Mouse (Mus musculus) large intestine, adult 2 months (tissue): ENCODE data around the gene Gbe1. TPM values are rescaled to one million over a fixed set of nuclear protein-coding genes. Genes with fewer than 3 reads are reported as not detected.

Experiments
- DNase-seq: peaks from one replicate; pipeline ENCODE4 v3.0.0-alpha.2; 2012; ENCODE audit warnings: low read depth, low spot score
- WGBS: fragments of 180-500 bp; shearing (Covaris S2); methylation state at CpG from one replicate; pipeline ENCODE4 v1.1.7; 2018; 5-methylcytosine and 5-hydroxymethylcytosine counted together
- polyA plus RNA-seq: library from polyadenylated mRNA; depleted of rRNA; stranded (reverse); fragments of >200 nt; gene quantifications from 2 replicates; pipeline ENCODE4 v1.2.3, GENCODE M21; 2012; rRNA removed

The Gbe1 gene
- polyA plus RNA-seq = 6.7 and 7.1 TPM in 2 replicates

DNA sequence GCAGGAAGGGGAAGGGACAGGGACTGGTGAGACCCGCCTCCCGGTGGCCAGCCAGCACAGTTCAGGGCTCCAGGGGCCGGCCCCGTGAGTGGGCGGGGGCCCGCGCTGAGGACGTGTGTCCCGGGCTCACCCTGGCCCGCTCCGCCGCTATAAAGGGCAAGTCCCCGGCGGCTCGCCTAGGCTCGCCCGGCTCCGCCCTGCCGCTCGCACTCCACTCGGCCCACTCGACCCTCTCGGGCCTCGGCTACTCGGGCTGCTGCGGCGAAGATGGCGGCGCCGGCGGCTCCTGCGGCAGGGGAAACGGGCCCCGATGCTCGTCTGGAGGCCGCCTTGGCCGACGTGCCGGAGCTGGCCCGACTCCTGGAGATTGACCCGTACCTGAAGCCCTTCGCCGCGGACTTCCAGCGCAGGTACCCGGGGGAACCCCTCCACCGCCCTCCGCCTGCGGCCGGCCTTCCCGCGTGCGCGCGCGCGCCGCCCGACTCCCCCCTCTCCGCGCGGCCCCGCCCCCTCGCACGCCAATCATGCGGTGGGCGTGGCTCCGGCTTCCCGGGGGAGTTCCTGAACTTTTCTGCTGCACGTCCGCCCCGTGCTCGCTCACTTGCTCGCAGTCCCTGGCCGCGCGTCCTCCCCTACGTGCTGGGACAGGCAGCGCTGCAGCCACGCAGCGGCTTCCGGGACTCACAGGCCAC is at the start of gene Gbe1:
TSS of gene Gbe1 (plus strand) at position 64 of the 692 bp plus-strand sequence.
- WGBS = under 1% methylated on average over 81 of the region's 82 CpGs
- DNase-seq = peak; percentile 68

DNA sequence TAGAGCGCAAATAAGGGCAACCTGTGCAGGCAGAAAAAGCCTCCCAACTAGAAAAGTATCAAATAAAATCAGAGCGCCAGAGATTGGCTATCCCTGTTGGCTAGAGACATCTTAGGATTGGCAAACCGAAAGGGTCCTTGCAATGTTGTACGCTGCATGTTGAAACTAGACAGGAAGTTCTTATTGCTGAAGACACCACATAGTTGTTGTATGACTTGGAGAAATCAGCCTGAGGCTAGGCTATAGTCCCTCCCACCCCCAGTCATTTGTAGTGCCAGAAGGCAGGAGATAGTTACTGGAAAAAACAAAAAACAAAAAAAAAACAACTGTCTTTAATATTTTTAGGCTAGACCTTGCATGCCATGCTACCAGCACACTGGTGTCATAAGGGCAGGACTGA is 3.1 kb upstream of the Gbe1 start:
- 95% methylated on average over 4 of the region's 4 CpGs for WGBS
- DNase-seq = no peak

DNA sequence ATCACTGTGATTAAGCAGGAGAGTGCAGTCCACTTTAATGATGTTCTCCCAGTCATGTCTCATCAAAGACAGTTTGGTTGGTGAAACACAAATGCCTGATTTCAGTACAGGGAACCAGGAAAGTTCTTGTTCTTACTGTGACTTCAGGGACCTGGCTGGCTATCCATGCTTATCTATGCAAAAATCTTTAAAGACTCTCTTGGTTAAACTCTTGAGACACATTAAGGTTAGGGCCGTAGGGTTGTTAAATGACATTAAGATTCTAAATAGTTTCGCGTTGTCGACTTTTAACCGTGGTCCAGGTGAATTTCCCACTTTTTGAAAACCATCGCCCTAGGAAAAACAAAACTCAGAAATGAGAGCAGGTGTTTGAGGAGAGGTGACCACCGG is 258 bp upstream of the Gbe1 start:
- no peak for DNase-seq
- WGBS = 3% methylated on average over 7 of the region's 7 CpGs

DNA sequence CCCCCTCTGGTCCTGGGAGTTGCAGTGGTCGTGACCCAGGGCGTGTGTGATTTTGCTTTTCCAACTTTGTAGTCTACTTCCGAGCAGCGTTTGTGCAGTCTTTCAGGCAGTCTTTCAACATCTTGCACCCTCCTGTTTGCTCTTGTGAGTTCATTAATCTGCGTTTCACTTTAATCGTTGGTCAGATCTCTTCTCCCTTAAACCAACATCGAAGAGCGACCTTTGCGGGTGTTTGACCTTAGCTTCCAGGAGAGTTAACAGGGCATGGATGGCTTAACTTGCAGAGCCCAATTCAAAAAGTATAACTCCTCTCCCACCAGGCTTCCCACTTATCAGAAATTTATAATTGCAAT is 805 bp downstream of the Gbe1 start:
- no peak for DNase-seq
- WGBS = under 1% methylated on average over 9 of the region's 9 CpGs

DNA sequence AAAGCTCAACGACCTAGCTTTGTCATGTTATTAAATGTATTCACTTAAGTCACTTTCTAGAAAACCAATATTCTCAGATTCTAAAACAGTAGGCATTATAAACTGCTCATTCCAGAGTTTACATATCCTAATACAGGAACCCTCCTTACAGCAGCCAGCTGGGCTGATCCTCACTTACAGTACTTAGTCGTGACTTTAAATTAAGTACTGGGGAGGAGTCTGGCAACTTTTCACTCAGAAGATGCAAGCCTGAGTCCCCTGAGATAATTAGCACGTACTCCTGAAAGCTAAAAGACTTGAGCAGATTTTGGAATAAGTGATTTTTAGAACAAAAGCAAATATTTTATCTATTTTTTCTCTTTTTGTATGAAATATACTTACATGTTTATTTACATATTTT is 1.5 kb downstream of the Gbe1 start:
- DNase-seq = no peak
- 45% methylated on average over 3 of the region's 3 CpGs for WGBS

DNA sequence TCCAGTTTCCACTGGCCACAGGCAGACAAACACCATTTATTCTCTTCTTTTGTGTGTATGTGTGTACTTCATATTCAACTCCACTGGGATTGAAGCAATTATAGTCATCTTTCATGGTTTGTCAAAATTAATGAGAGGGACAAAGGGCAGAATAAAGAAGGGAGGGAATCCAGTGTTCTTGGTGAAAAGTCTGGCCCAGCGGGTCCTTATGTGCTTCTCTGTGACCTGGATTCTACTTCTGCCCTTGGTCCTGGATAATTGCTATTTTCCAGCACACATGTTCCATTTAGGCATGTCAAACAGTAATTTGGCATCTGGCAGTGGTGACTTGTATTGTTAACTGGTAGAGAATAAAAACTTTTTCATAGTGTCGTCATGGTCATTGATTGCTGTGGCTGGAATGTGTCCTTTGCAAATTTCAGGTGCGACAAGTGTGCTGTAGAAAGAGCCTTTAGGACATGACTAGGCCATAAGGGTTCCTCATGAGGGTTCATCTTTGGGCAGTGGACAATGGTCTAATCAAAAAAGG is 2.2 kb downstream of the Gbe1 start:
- no peak for DNase-seq
- 94% methylated on average over 3 of the region's 3 CpGs for WGBS

DNA sequence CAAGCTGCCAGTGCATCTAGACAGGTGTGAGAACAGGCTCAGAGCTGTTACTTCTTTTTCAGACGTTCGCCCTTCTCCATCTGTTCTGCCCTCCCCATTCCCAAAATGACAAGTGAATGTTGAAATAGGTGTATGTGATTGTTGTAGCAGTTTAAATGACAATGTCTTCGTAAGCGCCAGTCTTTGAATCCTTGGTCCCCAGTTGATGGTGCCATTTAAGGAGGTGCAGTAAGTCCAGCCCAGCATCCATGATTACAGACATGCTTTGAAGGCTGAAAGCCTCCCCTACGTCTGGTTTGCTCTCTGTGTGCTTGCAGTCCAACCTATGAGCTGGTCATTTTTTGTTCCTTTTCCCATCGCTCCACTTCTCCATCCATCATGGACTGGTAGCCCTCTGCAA is 5.6 kb downstream of the Gbe1 start:
- DNase-seq = no peak
- 93% methylated on average over 6 of the region's 6 CpGs for WGBS

DNA sequence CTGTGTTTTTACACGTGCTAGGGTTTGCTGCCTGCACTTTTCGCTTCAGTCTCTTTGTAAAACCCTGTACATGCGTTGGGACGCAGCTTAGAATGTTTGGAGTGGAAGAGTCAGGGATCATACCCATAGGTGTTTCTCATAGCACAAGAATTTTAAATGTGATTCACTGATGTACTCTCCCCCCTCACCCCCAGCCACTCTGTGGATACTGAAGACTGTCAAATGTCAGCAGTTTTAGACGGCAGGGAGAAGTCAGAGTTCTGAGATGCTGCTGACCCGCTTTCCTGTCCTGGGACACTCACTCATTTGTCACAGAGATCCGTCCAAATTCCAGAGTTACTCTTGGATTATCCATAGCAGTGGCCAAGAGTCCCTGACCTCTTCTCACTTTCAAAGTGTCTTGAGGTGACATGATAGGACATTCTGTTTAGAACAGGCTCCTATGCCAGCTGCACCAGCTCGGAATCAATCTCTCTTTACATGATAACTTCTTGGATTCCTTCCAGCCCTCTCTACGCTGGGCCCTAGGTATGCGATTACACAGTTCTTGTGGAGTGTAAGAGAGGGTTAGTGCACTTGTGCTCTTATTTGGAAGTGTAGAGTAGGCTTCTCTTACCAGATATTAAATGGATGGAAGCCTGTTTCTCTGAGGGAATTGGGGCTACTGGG is 7.0 kb downstream of the Gbe1 start:
- no peak for DNase-seq
- WGBS = 67% methylated on average over 10 of the region's 10 CpGs

DNA sequence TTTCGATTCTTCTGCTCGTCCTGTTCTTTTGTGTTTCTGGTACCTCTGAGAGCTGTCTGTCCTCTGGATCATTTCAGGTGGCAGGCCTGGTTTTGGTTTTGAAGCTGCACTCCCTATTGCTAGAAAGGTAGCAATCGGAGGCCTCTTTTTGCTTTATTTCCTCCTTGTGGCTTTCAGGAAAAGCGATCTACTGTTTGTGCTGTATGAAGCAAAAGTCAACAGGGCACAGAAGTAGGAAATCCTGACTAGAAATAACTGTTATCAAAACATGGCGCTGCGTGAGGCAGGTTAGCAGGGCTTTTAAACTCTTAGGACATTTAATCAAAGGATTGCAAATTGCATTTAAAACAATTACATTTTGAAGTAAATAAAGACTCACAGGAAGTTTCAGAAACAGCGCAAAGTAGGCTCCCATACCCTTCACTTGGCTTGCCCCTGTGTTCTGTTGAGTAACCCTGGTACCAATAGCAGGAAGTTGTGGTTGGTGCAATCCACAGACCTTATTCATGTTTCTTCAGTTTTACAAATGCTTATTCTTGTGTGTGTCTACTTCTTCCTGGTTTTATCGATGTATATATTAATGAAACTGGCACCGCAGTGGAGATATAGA is 12.7 kb downstream of the Gbe1 start:
- DNase-seq = no peak
- 78% methylated on average over 9 of the region's 9 CpGs for WGBS

DNA sequence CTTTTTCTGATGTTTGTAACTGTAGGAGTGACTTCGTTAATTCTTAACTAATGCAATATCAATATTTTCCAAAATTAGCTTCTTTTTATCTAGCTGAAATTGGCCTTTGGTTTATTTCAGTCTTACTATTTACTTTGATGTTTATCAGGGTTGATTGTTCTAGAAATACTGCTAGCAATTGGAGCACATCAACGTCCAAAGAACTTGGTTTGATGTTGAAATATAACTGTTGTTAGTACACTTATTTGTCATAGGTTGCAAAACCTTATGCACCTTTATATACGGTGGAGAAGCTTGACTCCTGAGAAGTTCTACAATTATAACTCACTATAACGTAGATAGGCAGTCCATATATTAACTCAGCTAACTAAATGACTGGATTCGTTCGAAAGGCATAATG is 14.8 kb downstream of the Gbe1 start:
- DNase-seq = no peak
- 71% methylated on average over 6 of the region's 6 CpGs for WGBS

DNA sequence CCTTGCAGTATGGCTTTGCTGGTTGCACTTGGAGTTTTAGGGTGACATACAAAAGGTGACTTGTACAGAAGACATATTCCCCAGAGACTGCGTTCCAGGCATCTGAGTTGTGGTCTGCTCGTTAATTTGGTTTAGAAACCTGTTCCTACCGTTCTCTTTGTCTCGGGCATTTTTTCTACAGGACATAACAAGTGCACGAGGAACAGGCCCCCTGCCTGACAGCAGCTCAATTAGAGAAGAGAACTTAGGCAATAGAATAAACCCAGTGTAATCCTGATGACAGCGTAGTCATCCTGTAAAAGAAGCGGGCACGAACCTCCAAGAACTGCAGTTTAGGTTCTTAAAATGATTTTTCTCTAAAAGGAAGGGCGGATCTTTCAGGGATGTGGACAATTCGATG is 15.3 kb downstream of the Gbe1 start:
- 39% methylated on average over 10 of the region's 10 CpGs for WGBS
- no peak for DNase-seq

DNA sequence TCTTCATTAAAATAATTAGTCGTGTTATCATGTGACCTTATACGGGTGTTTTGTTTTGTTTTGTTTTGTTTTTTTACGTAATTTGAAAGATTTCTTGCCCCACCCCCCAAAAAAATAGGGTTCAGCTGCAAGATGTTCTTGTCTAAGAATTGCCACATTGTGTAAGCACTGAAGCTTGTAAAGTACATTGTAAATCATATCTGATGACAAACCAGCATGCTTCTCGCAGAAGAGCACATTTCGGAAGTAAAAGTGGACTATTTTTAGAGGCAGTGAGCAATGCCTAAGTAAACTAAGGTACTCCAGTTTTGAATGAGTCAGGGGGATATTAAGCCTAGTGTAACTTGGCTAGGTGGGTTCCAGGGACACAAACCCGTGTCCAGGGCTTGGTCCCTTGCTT is 15.7 kb downstream of the Gbe1 start:
- DNase-seq = no peak
- 20% methylated on average over 6 of the region's 6 CpGs for WGBS

DNA sequence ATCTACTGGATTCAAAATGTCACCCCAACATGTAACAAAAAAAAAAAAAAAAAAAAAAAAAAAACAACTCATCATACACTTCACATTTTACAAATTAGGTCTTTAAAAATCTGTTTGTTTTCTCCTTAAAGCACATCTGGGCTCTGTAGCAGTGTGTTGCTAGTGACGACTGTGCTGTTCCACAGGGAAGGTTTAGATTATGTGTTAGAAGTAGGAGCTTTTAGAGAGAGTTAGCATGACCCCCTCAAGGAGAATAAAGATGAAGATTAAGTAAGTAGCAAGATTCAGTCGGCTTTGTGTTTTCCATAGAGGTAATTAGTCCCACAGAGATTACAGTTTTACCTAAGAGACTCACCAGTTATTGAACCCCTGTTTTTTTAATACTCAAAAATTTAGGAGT is 16.3 kb downstream of the Gbe1 start:
- DNase-seq = no peak
- 63% methylated on average over 2 of the region's 2 CpGs for WGBS

DNA sequence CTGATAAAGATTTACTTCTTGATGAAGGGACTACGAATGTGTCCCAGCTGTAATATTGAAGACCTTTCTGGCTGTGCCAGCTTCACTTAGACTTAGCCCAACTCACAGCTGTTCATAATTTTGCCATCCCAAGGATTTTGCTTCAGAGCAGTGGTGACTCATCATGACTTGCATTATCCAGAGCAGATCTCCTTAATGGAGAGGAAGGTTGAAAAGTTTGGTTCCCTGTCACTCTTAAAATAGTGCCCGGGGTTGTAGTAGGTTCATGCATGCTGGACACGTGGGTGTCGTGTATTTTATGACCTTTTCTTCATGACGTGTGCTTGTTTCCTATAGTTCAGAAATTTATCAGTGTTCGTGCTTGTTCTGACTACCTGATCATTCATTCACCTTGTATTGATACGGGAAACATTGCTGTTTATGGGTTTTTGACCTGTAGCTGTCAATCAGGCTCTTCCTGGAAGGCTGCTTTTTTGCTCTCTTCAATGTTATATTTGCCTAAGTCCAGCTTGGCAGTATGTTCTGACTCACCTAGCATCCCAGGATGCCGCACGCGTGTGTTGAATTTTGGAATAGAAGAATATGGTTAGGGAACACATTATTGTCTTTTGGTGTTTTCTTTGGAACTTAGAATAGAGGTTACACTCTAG is 17.0 kb downstream of the Gbe1 start:
- DNase-seq = no peak

DNA sequence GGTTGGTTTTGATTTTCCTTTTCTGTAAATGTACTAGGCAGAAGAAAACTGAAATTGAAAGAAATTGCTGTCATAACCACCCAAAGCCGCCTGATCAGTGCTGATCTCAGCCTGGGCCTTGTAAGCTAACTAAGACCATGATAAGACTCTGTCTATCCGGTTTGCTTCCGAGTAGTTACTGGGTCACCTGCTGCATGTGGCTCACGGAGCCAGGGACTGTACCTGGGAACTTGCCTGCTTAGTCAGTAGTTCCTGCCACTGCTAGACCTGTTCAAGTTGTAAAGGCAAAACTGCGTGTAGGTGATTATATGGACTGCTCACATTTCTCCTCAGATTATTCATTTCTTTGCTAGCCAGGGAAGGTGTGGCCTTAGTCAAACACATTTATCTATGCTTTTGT is 21.1 kb downstream of the Gbe1 start:
- 91% methylated on average over 5 of the region's 5 CpGs for WGBS
- DNase-seq = no peak

More for the DNA sequence above, 17.0 kb downstream of the Gbe1 start:
- WGBS = 83% methylated on average over 10 of the region's 10 CpGs

DNA sequence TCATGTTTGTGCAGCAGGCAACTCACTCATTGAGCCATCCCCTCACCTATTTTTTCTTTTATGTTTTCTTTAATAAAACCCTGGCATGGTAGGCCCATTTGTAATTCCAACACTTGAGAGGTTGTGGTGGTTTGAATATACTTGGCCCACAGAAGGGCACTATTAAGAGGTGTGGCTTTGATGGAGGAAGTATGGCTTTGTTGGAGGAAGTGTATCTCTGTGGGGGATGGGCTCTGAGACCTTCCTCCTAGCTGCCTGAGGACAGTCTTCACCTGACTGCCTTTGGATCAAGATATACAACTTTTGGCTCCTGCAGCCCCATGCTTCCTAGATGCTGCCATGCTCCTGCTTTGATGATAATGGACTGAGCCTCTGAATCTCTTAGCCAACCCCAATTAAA is 21.7 kb downstream of the Gbe1 start:
- DNase-seq = no peak

DNA sequence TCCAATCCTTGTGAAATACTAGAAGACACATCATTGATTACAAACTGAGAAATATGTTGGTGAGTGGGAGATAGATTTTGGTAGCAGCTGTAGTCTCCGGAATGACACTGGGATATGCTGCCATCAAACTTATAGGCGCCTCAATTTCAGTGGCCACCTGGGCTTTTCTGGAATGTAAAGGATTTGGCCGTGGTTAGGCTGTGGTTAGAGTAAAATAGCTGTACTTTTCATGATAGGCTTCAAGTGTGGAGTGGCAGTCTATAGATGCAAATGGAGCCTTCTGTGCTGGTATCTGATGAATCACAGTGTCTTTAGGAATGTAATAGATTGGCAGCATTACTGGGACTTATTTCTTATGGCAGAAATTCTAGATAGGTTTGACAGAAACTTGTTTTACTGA is 23.9 kb downstream of the Gbe1 start:
- 84% methylated on average over 3 of the region's 3 CpGs for WGBS
- no peak for DNase-seq

DNA sequence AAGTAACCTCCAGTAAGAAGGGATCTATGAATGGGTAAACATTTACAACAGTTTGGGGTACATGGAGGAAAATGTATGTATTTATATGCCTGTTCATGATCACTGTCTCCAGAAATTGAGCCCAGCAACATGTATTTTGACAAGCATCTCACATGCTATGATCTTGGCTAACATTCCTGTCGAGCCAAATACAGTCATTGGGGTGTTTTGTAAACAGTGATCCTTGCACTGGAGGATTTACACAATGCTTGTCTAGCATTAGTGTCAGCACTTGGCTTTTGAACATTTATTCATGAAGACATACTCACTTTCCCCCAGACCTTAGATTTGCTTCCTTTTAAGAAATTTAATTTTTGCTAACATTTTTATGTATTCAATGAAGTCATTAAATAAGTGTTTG is 30.7 kb downstream of the Gbe1 start:
- 51% methylated on average over 1 of the region's 1 CpGs for WGBS

DNA sequence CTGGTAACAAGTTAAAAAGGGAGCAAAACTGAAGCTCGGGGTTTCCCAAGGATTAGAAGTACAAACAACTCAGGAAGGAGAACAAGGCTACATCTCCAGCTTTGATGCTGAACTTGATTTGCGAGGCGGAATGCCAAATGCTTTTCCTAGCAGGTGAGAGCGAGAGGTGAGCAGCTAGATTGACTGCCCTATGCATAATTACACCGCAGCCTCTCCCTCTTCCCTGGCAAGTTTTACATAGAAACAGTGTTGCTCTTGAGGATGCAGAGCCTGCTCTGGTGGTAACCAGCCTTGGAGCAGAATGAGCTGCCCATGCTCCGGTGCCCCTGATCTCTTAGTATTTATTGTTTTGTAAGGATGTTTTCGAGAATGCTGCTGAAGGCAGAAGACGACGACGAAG is 31.9 kb downstream of the Gbe1 start:
- 69% methylated on average over 10 of the region's 10 CpGs for WGBS

More for the DNA sequence above, 30.7 kb downstream of the Gbe1 start:
- no peak for DNase-seq

DNA sequence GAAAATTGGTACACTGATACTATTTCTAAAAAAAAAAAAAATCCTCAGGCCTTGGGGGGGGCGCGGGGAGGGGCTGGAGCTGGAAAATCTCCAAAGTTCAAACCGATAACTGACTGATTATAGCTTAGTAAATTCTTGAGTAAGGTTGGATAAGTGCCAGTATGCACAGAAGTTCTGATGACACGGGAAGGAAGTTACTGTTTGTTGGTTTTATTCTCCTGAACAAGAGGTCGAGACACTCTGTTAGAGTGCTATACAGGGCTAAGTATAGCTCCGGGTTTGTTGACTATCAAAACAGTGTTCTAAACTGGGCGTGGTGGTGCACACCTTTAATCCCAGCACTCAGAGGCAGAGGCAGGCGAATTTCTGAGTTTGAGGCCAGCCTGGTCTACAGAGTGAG is 36.3 kb downstream of the Gbe1 start:
- DNase-seq = no peak
- WGBS = 42% methylated on average over 8 of the region's 8 CpGs

More for the DNA sequence above, 31.9 kb downstream of the Gbe1 start:
- no peak for DNase-seq
